Mouse (Mus musculus): Measurements from ENCODE around the gene Zfp653. TPM values are rescaled to one million over a fixed set of nuclear protein-coding genes. Genes with fewer than 3 reads are reported as not detected.

Zfp653 gene
- total and polyA plus RNA-seq, 2 experiments: 2.9 to 13.0 TPM

GRCm38 (mm10) chr9:22056303-22056910 lies 14.8 kb downstream of the Zfp653 start:
- no peak overlapping the region for H3K9ac ChIP-seq (ENCODE audit: low read depth, low read length)
- H3K4me1 ChIP-seq (ENCODE audit: control insufficient read depth, insufficient read depth, low read length): peaks cover 7% of the 10 kb centered on the region; the same call in 1 of the 2 replicates
- DNase-seq (ENCODE audit: extremely low read depth, low read depth, low spot score): peak; percentile 82
- peaks cover 6% of the 10 kb centered on the region for H3K27me3 ChIP-seq (ENCODE audit: control insufficient read depth, insufficient read depth, low read length)
- no peaks in the 10 kb centered on the region for H3K79me2 ChIP-seq (ENCODE audit: control insufficient read depth, insufficient read depth, low read length)
- H3K36me3 ChIP-seq (ENCODE audit: control insufficient read depth, insufficient read depth, low read length): 0 out of 2 replicates have a peak, but pooled peaks cover 2% of the 10 kb centered on the region
- TF ChIP-seq CTCF (IDR thresholded peaks at IDR 0.05; ENCODE audit: low read depth, low read length): no peak
- no peak for TF ChIP-seq POLR2A (IDR thresholded peaks at IDR 0.05; ENCODE audit: extremely low read depth, insufficient read depth, low read length)
- no peak overlapping the region for H3K4me3 ChIP-seq (ENCODE audit: insufficient read depth, low read depth, low read length)
- H3K27ac ChIP-seq (replicated peaks; ENCODE audit: insufficient read depth, low read depth, low read length): peak overlapping the region; percentile 17; the same call in 1 of the 2 replicates
- 25% methylated on average over 9 of the region's 9 CpGs for WGBS

DNA sequence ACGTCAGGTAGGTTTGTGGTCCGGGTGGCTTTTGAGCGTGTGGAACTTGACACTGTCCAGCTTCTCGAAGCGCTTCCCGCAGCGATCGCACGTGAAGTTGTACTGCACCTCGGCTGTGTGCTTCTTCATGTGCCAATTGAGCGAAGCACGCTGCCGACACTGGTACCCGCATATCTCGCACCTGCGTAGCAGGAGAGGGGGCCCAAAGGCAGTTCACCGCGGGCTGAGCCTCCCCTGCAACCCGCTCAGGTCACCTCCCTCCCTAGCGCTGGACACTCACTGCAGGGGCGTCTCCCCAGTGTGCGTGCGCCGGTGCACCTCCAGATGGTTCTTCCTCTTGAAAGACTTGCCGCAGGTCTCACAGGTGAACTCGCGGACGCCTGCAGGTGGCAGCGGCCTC lies 15.5 kb downstream of the Zfp653 start:
- Histone ChIP-seq H3K9ac (ENCODE audit: low read depth, low read length) (no peak overlapping the region), H3K4me3 (ENCODE audit: insufficient read depth, low read depth, low read length) (no peak overlapping the region), H3K36me3 (ENCODE audit: control insufficient read depth, insufficient read depth, low read length) (0 out of 2 replicates have a peak, but pooled peaks cover 2% of the 10 kb centered on the region), H3K27me3 (ENCODE audit: control insufficient read depth, insufficient read depth, low read length) (peaks cover 13% of the 10 kb centered on the region), H3K27ac (replicated peaks; ENCODE audit: insufficient read depth, low read depth, low read length) (no peak overlapping the region), H3K4me1 (ENCODE audit: control insufficient read depth, insufficient read depth, low read length) (peaks cover 7% of the 10 kb centered on the region; the same call in 1 of the 2 replicates), H3K79me2 (ENCODE audit: control insufficient read depth, insufficient read depth, low read length) (no peaks in the 10 kb centered on the region)
- 48% methylated on average over 29 of the region's 29 CpGs for WGBS
- DNase-seq (ENCODE audit: extremely low read depth, low read depth, low spot score): no peak
- TF ChIP-seq POLR2A (IDR thresholded peaks at IDR 0.05; ENCODE audit: extremely low read depth, insufficient read depth, low read length): no peak
- TF ChIP-seq CTCF (IDR thresholded peaks at IDR 0.05; ENCODE audit: low read depth, low read length): no peak

- DNase-seq (ENCODE audit: extremely low read depth, low read depth, low spot score): peak; percentile 92
- Histone ChIP-seq H3K9ac (ENCODE audit: low read depth, low read length) (no peak overlapping the region; the same call in 1 of the 2 replicates), H3K4me3 (ENCODE audit: insufficient read depth, low read depth, low read length) (peak overlapping the region; percentile 48), H3K4me1 (ENCODE audit: control insufficient read depth, insufficient read depth, low read length) (peaks cover 7% of the 10 kb centered on the region; the same call in 1 of the 2 replicates), H3K36me3 (ENCODE audit: control insufficient read depth, insufficient read depth, low read length) (no peaks in the 10 kb centered on the region), H3K79me2 (ENCODE audit: control insufficient read depth, insufficient read depth, low read length) (no peaks in the 10 kb centered on the region), H3K27ac (replicated peaks; ENCODE audit: insufficient read depth, low read depth, low read length) (peak overlapping the region; percentile 40; the same call in 1 of the 2 replicates), H3K27me3 (ENCODE audit: control insufficient read depth, insufficient read depth, low read length) (peaks cover 19% of the 10 kb centered on the region)
- TF ChIP-seq POLR2A (IDR thresholded peaks at IDR 0.05; ENCODE audit: extremely low read depth, insufficient read depth, low read length) (no peak), CTCF (IDR thresholded peaks at IDR 0.05; ENCODE audit: low read depth, low read length) (peak; percentile 89)
- under 1% methylated on average over 32 of the region's 32 CpGs for WGBS
These were observed 16.6 kb downstream of the Zfp653 start for GRCm38 (mm10) chr9:22054411-22055076.

- Histone ChIP-seq H3K9ac (ENCODE audit: low read depth, low read length) (no peak overlapping the region), H3K79me2 (ENCODE audit: control insufficient read depth, insufficient read depth, low read length) (no peaks in the 10 kb centered on the region), H3K27ac (replicated peaks; ENCODE audit: insufficient read depth, low read depth, low read length) (no peak overlapping the region), H3K4me3 (ENCODE audit: insufficient read depth, low read depth, low read length) (no peak overlapping the region), H3K36me3 (ENCODE audit: control insufficient read depth, insufficient read depth, low read length) (no peaks in the 10 kb centered on the region), H3K4me1 (ENCODE audit: control insufficient read depth, insufficient read depth, low read length) (peaks cover 7% of the 10 kb centered on the region; the same call in 1 of the 2 replicates), H3K27me3 (ENCODE audit: control insufficient read depth, insufficient read depth, low read length) (peaks cover 19% of the 10 kb centered on the region)
- 31% methylated on average over 6 of the region's 7 CpGs for WGBS
- TF ChIP-seq CTCF (IDR thresholded peaks at IDR 0.05; ENCODE audit: low read depth, low read length) (no peak), POLR2A (IDR thresholded peaks at IDR 0.05; ENCODE audit: extremely low read depth, insufficient read depth, low read length) (no peak)
- DNase-seq (ENCODE audit: extremely low read depth, low read depth, low spot score): no peak
These were observed 17.5 kb downstream of the Zfp653 start for GRCm38 (mm10) chr9:22053657-22054056.

GRCm38 (mm10) chr9:22051958-22052254 lies 19.3 kb downstream of the Zfp653 start, which contains the start of gene Elavl3:
Elavl3 (minus strand) TSS chr9:22052023.
- no peak within 1 kb of the TSS for H3K9ac ChIP-seq (ENCODE audit: low read depth, low read length)
- H3K79me2 ChIP-seq (ENCODE audit: control insufficient read depth, insufficient read depth, low read length): no peaks in the 10 kb centered on the region
- peaks cover 7% of the 10 kb centered on the region; the same call in 1 of the 2 replicates for H3K4me1 ChIP-seq (ENCODE audit: control insufficient read depth, insufficient read depth, low read length)
- no peaks in the 10 kb centered on the region for H3K36me3 ChIP-seq (ENCODE audit: control insufficient read depth, insufficient read depth, low read length)
- no peak for DNase-seq (ENCODE audit: extremely low read depth, low read depth, low spot score)
- H3K4me3 ChIP-seq (ENCODE audit: insufficient read depth, low read depth, low read length): no peak within 1 kb of the TSS
- no peak within 1 kb of the TSS for H3K27ac ChIP-seq (replicated peaks; ENCODE audit: insufficient read depth, low read depth, low read length)
- TF ChIP-seq POLR2A (IDR thresholded peaks at IDR 0.05; ENCODE audit: extremely low read depth, insufficient read depth, low read length): no peak
- H3K27me3 ChIP-seq (ENCODE audit: control insufficient read depth, insufficient read depth, low read length): peaks cover 19% of the 10 kb centered on the region
- WGBS: 6% methylated on average over 24 of the region's 28 CpGs
